Mouse (Mus musculus): ENCODE data around the gene Tmem150c. TPM values are rescaled to one million over a fixed set of nuclear protein-coding genes. Genes with fewer than 3 reads are reported as not detected.

Tmem150c gene
- total and polyA plus RNA-seq, 3 experiments, result 0.16 TPM; not detected in 2

- peaks cover 82% of the 10 kb centered on the region for H3K36me3 ChIP-seq (replicated peaks)
These were observed 88.1 kb downstream of the Tmem150c start for GRCm38 (mm10) chr5:100071541-100071940.

GRCm38 (mm10) chr5:100070255-100070654 is 89.4 kb downstream of the Tmem150c start:
- Histone ChIP-seq H3K4me1 (ENCODE audit: insufficient read depth, low read depth, low read length) (no peaks in the 10 kb centered on the region), H3K27me3 (ENCODE audit: insufficient read depth, low read length) (no peaks in the 10 kb centered on the region), H3K9me3 (replicated peaks) (no peaks in the 10 kb centered on the region), H3K4me3 (ENCODE audit: low read depth, low read length) (no peak overlapping the region), H3K36me3 (replicated peaks) (peaks cover 95% of the 10 kb centered on the region)
- TF ChIP-seq GATA2 (IDR thresholded peaks at IDR 0.05; ENCODE audit: borderline replicate concordance, low read depth, low read length) (no peak), CTCF (IDR thresholded peaks at IDR 0.05; ENCODE audit: low read depth, low read length) (peak; percentile 91)
- ATAC-seq (ENCODE audit: extremely low read depth, insufficient number of reproducible peaks, low FRiP score, poor library complexity, severe bottlenecking) (peak; percentile 66), DNase-seq (ENCODE audit: low spot score) (peak; percentile 71)

More at GRCm38 (mm10) chr5:100071541-100071940, 88.1 kb downstream of the Tmem150c start:
- Histone ChIP-seq H3K27me3 (ENCODE audit: insufficient read depth, low read length) (no peaks in the 10 kb centered on the region), H3K4me3 (ENCODE audit: low read depth, low read length) (no peak overlapping the region), H3K9me3 (replicated peaks) (no peaks in the 10 kb centered on the region), H3K4me1 (ENCODE audit: insufficient read depth, low read depth, low read length) (no peaks in the 10 kb centered on the region)
- no peak for DNase-seq (ENCODE audit: low spot score)
- no peak for TF ChIP-seq CTCF (IDR thresholded peaks at IDR 0.05; ENCODE audit: low read depth, low read length)
- no peak for TF ChIP-seq GATA1 (IDR thresholded peaks at IDR 0.05; ENCODE audit: borderline replicate concordance, low read length)
- no peak for TF ChIP-seq TAL1 (conservative IDR thresholded peaks at IDR 0.05; ENCODE audit: low read depth, low read length)
- TF ChIP-seq GATA2 (IDR thresholded peaks at IDR 0.05; ENCODE audit: borderline replicate concordance, low read depth, low read length), result no peak
- no peak for TF ChIP-seq POLR2AphosphoS5 (IDR thresholded peaks at IDR 0.05; ENCODE audit: insufficient replicate concordance, low read depth, low read length)
- ATAC-seq (ENCODE audit: extremely low read depth, insufficient number of reproducible peaks, low FRiP score, poor library complexity, severe bottlenecking), result no peak

DNA sequence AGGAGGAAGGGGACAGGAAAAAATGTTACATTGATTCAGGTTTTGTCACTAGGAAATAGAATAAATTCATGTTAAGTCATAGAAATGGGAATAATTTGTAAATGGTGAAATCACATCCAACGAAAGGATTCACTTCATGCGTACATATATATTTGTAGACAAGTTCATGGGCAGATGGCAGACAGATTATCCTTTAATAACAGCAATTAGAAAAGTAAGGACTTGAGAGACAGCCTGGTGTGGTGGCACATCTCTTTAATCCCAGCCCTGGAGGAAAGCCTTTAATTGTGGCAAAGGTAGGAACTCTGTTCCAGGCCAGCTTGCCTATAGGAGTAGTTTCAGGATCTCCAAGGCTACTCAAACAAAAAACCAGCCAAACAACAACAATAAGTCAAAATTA is 90.1 kb downstream of the Tmem150c start:
- Histone ChIP-seq H3K4me1 (ENCODE audit: insufficient read depth, low read depth, low read length) (no peaks in the 10 kb centered on the region), H3K4me3 (ENCODE audit: low read depth, low read length) (no peak overlapping the region), H3K9me3 (replicated peaks) (no peaks in the 10 kb centered on the region), H3K27me3 (ENCODE audit: insufficient read depth, low read length) (no peaks in the 10 kb centered on the region), H3K36me3 (replicated peaks) (peaks cover 96% of the 10 kb centered on the region)
- no peak for TF ChIP-seq CTCF (IDR thresholded peaks at IDR 0.05; ENCODE audit: low read depth, low read length)
- no peak for TF ChIP-seq GATA1 (IDR thresholded peaks at IDR 0.05; ENCODE audit: borderline replicate concordance, low read length)
- TF ChIP-seq POLR2AphosphoS5 (IDR thresholded peaks at IDR 0.05; ENCODE audit: insufficient replicate concordance, low read depth, low read length), result no peak
- TF ChIP-seq TAL1 (conservative IDR thresholded peaks at IDR 0.05; ENCODE audit: low read depth, low read length), result no peak
- TF ChIP-seq GATA2 (IDR thresholded peaks at IDR 0.05; ENCODE audit: borderline replicate concordance, low read depth, low read length), result no peak
- no peak for DNase-seq (ENCODE audit: low spot score)
- no peak for ATAC-seq (ENCODE audit: extremely low read depth, insufficient number of reproducible peaks, low FRiP score, poor library complexity, severe bottlenecking)

GRCm38 (mm10) chr5:100067579-100067978 is 92.0 kb downstream of the Tmem150c start:
- no peaks in the 10 kb centered on the region for H3K4me1 ChIP-seq (ENCODE audit: insufficient read depth, low read depth, low read length)
- ATAC-seq (ENCODE audit: extremely low read depth, insufficient number of reproducible peaks, low FRiP score, poor library complexity, severe bottlenecking) (no peak), DNase-seq (ENCODE audit: low spot score) (no peak)
- H3K27me3 ChIP-seq (ENCODE audit: insufficient read depth, low read length), result no peaks in the 10 kb centered on the region
- no peak overlapping the region for H3K4me3 ChIP-seq (ENCODE audit: low read depth, low read length)
- H3K9me3 ChIP-seq (replicated peaks), result no peaks in the 10 kb centered on the region
- TF ChIP-seq CTCF (IDR thresholded peaks at IDR 0.05; ENCODE audit: low read depth, low read length) (no peak), GATA2 (IDR thresholded peaks at IDR 0.05; ENCODE audit: borderline replicate concordance, low read depth, low read length) (no peak), GATA1 (IDR thresholded peaks at IDR 0.05; ENCODE audit: borderline replicate concordance, low read length) (no peak), TAL1 (conservative IDR thresholded peaks at IDR 0.05; ENCODE audit: low read depth, low read length) (no peak), POLR2AphosphoS5 (IDR thresholded peaks at IDR 0.05; ENCODE audit: insufficient replicate concordance, low read depth, low read length) (no peak)
- H3K36me3 ChIP-seq (replicated peaks), result peaks cover 94% of the 10 kb centered on the region

DNA sequence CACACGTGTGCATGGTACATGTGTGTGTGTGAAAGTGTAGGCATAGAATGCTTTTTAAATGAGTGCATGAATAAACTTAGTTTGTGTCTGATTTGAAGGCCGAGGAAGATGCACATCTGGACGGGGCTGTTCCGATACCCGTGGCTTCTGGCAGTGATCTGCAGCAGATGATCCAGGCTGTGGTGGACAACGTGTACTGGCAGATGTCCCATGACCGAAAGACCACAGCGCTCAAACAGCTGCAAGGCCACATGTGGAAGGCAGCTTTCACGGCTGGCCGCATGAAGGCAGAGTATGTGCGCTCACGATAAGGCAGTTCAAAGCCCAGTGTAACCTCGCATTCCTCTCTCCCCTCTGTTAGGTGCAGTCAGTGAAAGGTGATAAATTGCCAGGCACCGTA is 98.7 kb downstream of the Tmem150c start:
- no peak for DNase-seq (ENCODE audit: low spot score)
- Histone ChIP-seq H3K4me3 (ENCODE audit: low read depth, low read length) (no peak overlapping the region), H3K9me3 (replicated peaks) (no peaks in the 10 kb centered on the region), H3K36me3 (replicated peaks) (peaks cover 89% of the 10 kb centered on the region), H3K27me3 (ENCODE audit: insufficient read depth, low read length) (no peaks in the 10 kb centered on the region), H3K4me1 (ENCODE audit: insufficient read depth, low read depth, low read length) (peaks cover 2% of the 10 kb centered on the region; the same call in 1 of the 2 replicates)
- no peak for ATAC-seq (ENCODE audit: extremely low read depth, insufficient number of reproducible peaks, low FRiP score, poor library complexity, severe bottlenecking)
- TF ChIP-seq GATA1 (IDR thresholded peaks at IDR 0.05; ENCODE audit: borderline replicate concordance, low read length) (no peak), GATA2 (IDR thresholded peaks at IDR 0.05; ENCODE audit: borderline replicate concordance, low read depth, low read length) (no peak), TAL1 (conservative IDR thresholded peaks at IDR 0.05; ENCODE audit: low read depth, low read length) (no peak), POLR2AphosphoS5 (IDR thresholded peaks at IDR 0.05; ENCODE audit: insufficient replicate concordance, low read depth, low read length) (no peak), CTCF (IDR thresholded peaks at IDR 0.05; ENCODE audit: low read depth, low read length) (no peak)

- Histone ChIP-seq H3K36me3 (replicated peaks) (peaks cover 90% of the 10 kb centered on the region), H3K4me1 (ENCODE audit: insufficient read depth, low read depth, low read length) (peaks cover 16% of the 10 kb centered on the region), H3K4me3 (ENCODE audit: low read depth, low read length) (no peak overlapping the region), H3K9me3 (replicated peaks) (no peaks in the 10 kb centered on the region), H3K27me3 (ENCODE audit: insufficient read depth, low read length) (no peaks in the 10 kb centered on the region)
- DNase-seq (ENCODE audit: low spot score), result no peak
- TF ChIP-seq GATA1 (IDR thresholded peaks at IDR 0.05; ENCODE audit: borderline replicate concordance, low read length) (no peak), GATA2 (IDR thresholded peaks at IDR 0.05; ENCODE audit: borderline replicate concordance, low read depth, low read length) (no peak), CTCF (IDR thresholded peaks at IDR 0.05; ENCODE audit: low read depth, low read length) (no peak), TAL1 (conservative IDR thresholded peaks at IDR 0.05; ENCODE audit: low read depth, low read length) (no peak)
- no peak for ATAC-seq (ENCODE audit: extremely low read depth, insufficient number of reproducible peaks, low FRiP score, poor library complexity, severe bottlenecking)
These were observed 100.3 kb downstream of the Tmem150c start for GRCm38 (mm10) chr5:100059326-100059725.

GRCm38 (mm10) chr5:100058729-100059128 is 100.9 kb downstream of the Tmem150c start:
- Histone ChIP-seq H3K36me3 (replicated peaks) (peaks cover 88% of the 10 kb centered on the region), H3K4me1 (ENCODE audit: insufficient read depth, low read depth, low read length) (peaks cover 17% of the 10 kb centered on the region), H3K9me3 (replicated peaks) (no peaks in the 10 kb centered on the region), H3K4me3 (ENCODE audit: low read depth, low read length) (no peak overlapping the region), H3K27me3 (ENCODE audit: insufficient read depth, low read length) (no peaks in the 10 kb centered on the region)
- DNase-seq (ENCODE audit: low spot score) (no peak), ATAC-seq (ENCODE audit: extremely low read depth, insufficient number of reproducible peaks, low FRiP score, poor library complexity, severe bottlenecking) (no peak)
- TF ChIP-seq CTCF (IDR thresholded peaks at IDR 0.05; ENCODE audit: low read depth, low read length), result no peak
- TF ChIP-seq GATA1 (IDR thresholded peaks at IDR 0.05; ENCODE audit: borderline replicate concordance, low read length), result no peak
- TF ChIP-seq TAL1 (conservative IDR thresholded peaks at IDR 0.05; ENCODE audit: low read depth, low read length), result no peak
- TF ChIP-seq POLR2AphosphoS5 (IDR thresholded peaks at IDR 0.05; ENCODE audit: insufficient replicate concordance, low read depth, low read length), result no peak
- no peak for TF ChIP-seq GATA2 (IDR thresholded peaks at IDR 0.05; ENCODE audit: borderline replicate concordance, low read depth, low read length)

Measured in G1E (cell line).